Comparison of ENCODE assay signal across 11 mouse cellular contexts in the genomic region with DNA sequence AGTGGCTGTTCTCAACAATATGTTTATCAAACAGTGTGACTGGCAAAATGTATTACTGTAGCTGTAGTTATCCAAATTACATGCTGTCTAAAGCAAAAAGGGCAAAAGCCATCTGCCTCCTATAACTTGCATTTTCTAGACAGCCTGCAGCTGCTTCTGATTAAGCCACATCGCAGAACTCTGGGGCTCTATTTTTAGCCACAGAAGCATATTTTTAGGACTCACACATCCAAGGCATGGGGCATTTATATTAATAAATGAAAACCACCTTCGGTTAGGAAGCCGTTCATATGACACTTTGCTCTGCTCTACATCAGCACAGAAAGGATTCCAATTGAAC.
A peak's percentile ranks its signal among the peaks of the same experiment; 100 is the strongest.
DNase-seq lines count a peak whose midpoint lies in the region; ATAC-seq and TF ChIP-seq lines count a peak whose summit lies in the region.
"Had no signal": no experiment of that assay in that cellular context is flagged by ENCODE, and none has a peak within 500 bp of the region (broad histone marks: within the 10 kb centered on the region; RNA-seq: fewer than 3 reads in every experiment).

No protein-coding gene starts in this region.

- 0 out of 2 replicates have a peak overlapping the region, but pooled peaks have one; percentile 3 for H3K4me3 ChIP-seq in heart, postnatal 0 days (ENCODE audit: low read depth, low read length)
- H3K4me3 ChIP-seq in heart, embryonic 11.5 days (ENCODE audit: low read depth, low read length): no peak overlapping the region
- H3K4me3 ChIP-seq in limb, embryonic 10.5 days: no peak overlapping the region

- H3K27me3 ChIP-seq in heart, postnatal 0 days (ENCODE audit: control insufficient read depth, insufficient read depth, low read length): no peaks in the 10 kb centered on the region
- H3K27me3 ChIP-seq in heart, embryonic 11.5 days (ENCODE audit: control insufficient read depth, insufficient read depth, low read length): no peaks in the 10 kb centered on the region
- H3K27me3 ChIP-seq in limb, embryonic 10.5 days (ENCODE audit: low read depth, poor library complexity, severe bottlenecking): no peaks in the 10 kb centered on the region

- H3K4me1 ChIP-seq in heart, postnatal 0 days (ENCODE audit: control insufficient read depth, insufficient read depth): peaks cover 22% of the 10 kb centered on the region
- H3K4me1 ChIP-seq in heart, embryonic 11.5 days (ENCODE audit: control insufficient read depth, insufficient read depth, low read length): peaks cover 3% of the 10 kb centered on the region; the same call in 1 of the 2 replicates
- H3K4me1 ChIP-seq in limb, embryonic 10.5 days: peaks cover 36% of the 10 kb centered on the region

- H3K9me3 ChIP-seq in heart, postnatal 0 days (replicated peaks; ENCODE audit: control insufficient read depth, low read length): no peaks in the 10 kb centered on the region
- no peaks in the 10 kb centered on the region for H3K9me3 ChIP-seq in heart, embryonic 11.5 days (replicated peaks; ENCODE audit: control insufficient read depth, low read length)
- no peaks in the 10 kb centered on the region for H3K9me3 ChIP-seq in limb, embryonic 10.5 days (replicated peaks)

- peak; percentile 56 for DNase-seq in heart, postnatal 0 days (ENCODE audit: low spot score)
- peak; percentile 53 for DNase-seq in 3T3-L1 (ENCODE audit: low read depth, low spot score)
- DNase-seq in brain, embryonic 18.5 days (ENCODE audit: low read depth, low spot score): peak; percentile 14
- DNase-seq in limb, embryonic 10.5 days (ENCODE audit: low spot score): peak; percentile 51
- DNase-seq in gastrocnemius, postnatal 25 days: no peak
- DNase-seq in cerebellum, postnatal 4 days (ENCODE audit: low spot score in 2 of 2): no peak
- DNase-seq: right cerebral cortex, adult 18-20 months; thymus, adult 2 months had no signal

- peak overlapping the region; percentile 38; the same call in 1 of the 2 replicates for H3K27ac ChIP-seq in heart, postnatal 0 days (ENCODE audit: low read depth)
- H3K27ac ChIP-seq in heart, embryonic 11.5 days (ENCODE audit: low read depth, low read length): no peak overlapping the region
- peak overlapping the region; percentile 71; the same call in 1 of the 2 replicates for H3K27ac ChIP-seq in limb, embryonic 10.5 days
- H3K27ac ChIP-seq: liver, embryonic 14.5 days had no signal

- ATAC-seq in heart, postnatal 0 days (ENCODE audit: insufficient read depth, low read depth): peak; percentile 55; the same call in 1 of the 2 replicates
- ATAC-seq in heart, embryonic 11.5 days (replicated peaks; ENCODE audit: insufficient number of reproducible peaks, low FRiP score, low TSS enrichment): no peak
- ATAC-seq: inflammation-experienced regulatory T-cells, adult 6 months had no signal

- H3K36me3 ChIP-seq in heart, postnatal 0 days (replicated peaks; ENCODE audit: control insufficient read depth, insufficient read depth, low read length): no peaks in the 10 kb centered on the region
- H3K36me3 ChIP-seq in heart, embryonic 11.5 days (ENCODE audit: control insufficient read depth, insufficient read depth, low read length): no peaks in the 10 kb centered on the region
- no peaks in the 10 kb centered on the region for H3K36me3 ChIP-seq in limb, embryonic 10.5 days

- no peak for TF ChIP-seq CTCF in heart, postnatal 0 days (IDR thresholded peaks at IDR 0.05; ENCODE audit: low read depth)

- TF ChIP-seq EP300 in heart, postnatal 0 days (IDR thresholded peaks at IDR 0.05; ENCODE audit: low read depth): no peak

- peak overlapping the region; percentile 38 for H3K4me2 ChIP-seq in heart, postnatal 0 days (ENCODE audit: low read depth, low read length)
- no peak overlapping the region for H3K4me2 ChIP-seq in heart, embryonic 11.5 days

- 18% methylated on average over 3 of the region's 3 CpGs for WGBS in heart, postnatal 0 days
- 48% methylated on average over 3 of the region's 3 CpGs for WGBS in heart, embryonic 11.5 days (ENCODE audit: insufficient replicate concordance)
- WGBS in limb, embryonic 10.5 days: 29% methylated on average over 3 of the region's 3 CpGs

- no peak overlapping the region for H3K9ac ChIP-seq in heart, postnatal 0 days (replicated peaks; ENCODE audit: low read depth, low read length)
- no peak overlapping the region; the same call in 1 of the 2 replicates for H3K9ac ChIP-seq in heart, embryonic 11.5 days (ENCODE audit: low read depth, low read length)
- H3K9ac ChIP-seq: liver, embryonic 14.5 days had no signal

Comparison
In these comparisons a context has a peak if more than half of its experiments do, and no peak if none do; other contexts are left out.
1. DNase-seq: peak in heart, postnatal 0 days (single experiment), 3T3-L1 (single experiment), brain, embryonic 18.5 days (single experiment) and limb, embryonic 10.5 days (single experiment); none in gastrocnemius, postnatal 25 days (single experiment) and cerebellum, postnatal 4 days (0 of 2).